In the genomic region with DNA sequence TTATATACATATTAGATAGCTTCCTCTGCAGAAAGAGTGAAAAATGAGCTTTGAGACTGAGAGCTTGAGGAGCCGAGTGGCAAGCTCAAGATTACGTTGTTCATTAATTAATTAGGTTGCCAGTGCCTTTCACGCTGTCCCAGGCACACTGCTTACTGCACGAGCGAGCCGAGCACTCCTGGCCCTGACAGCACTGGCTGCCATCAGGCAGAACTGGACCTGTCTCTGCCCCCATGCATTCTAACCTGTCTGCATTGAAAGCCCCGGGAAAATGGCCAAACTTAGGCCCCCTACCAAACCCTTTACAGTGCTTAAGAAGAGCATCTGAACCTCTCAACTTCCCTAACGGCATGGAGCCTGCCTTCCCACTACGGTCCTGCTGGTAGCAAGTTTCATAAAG, we compare ENCODE assay signal across 28 mouse cellular contexts. TPM values are rescaled to one million over a fixed set of nuclear protein-coding genes. Genes with fewer than 3 reads are reported as not detected.
DNase-seq lines count a peak whose midpoint lies in the region; ATAC-seq and TF ChIP-seq lines count a peak whose summit lies in the region.
"Had no signal": no experiment of that assay in that cellular context is flagged by ENCODE, and none has a peak within 500 bp of the region (broad histone marks: within the 10 kb centered on the region; RNA-seq: fewer than 3 reads in every experiment).

No protein-coding gene starts in this region.

- ATAC-seq in forebrain, embryonic 16.5 days = no peak
- ATAC-seq in hindbrain, embryonic 13.5 days (ENCODE audit: low FRiP score) = no peak
- ATAC-seq in hindbrain, embryonic 12.5 days (ENCODE audit: low FRiP score) = no peak
- no peak for ATAC-seq in midbrain, embryonic 14.5 days (ENCODE audit: low FRiP score, low TSS enrichment)
- no peak for ATAC-seq in midbrain, embryonic 16.5 days
- ATAC-seq in stomach, postnatal 0 days (ENCODE audit: low FRiP score, low TSS enrichment) = no peak

- TF ChIP-seq CTCF in stomach, postnatal 0 days (IDR thresholded peaks at IDR 0.05; ENCODE audit: low read depth) = 0 out of 2 replicates have a peak, but pooled peaks have one; percentile 1

- H3K27ac ChIP-seq in forebrain, embryonic 10.5 days = peak overlapping the region; percentile 12; the same call in 1 of the 2 replicates
- no peak overlapping the region for H3K27ac ChIP-seq in forebrain, embryonic 16.5 days (ENCODE audit: low read length)
- H3K27ac ChIP-seq in hindbrain, embryonic 13.5 days = no peak overlapping the region
- H3K27ac ChIP-seq in hindbrain, embryonic 12.5 days = no peak overlapping the region
- H3K27ac ChIP-seq in midbrain, embryonic 14.5 days (replicated peaks; ENCODE audit: low read depth, low read length) = no peak overlapping the region
- H3K27ac ChIP-seq in midbrain, embryonic 16.5 days (ENCODE audit: low read length) = no peak overlapping the region
- H3K27ac ChIP-seq in stomach, postnatal 0 days (replicated peaks) = no peak overlapping the region
- H3K27ac ChIP-seq: embryonic facial prominence, embryonic 12.5 days; kidney, embryonic 15.5 days; layer of hippocampus, adult 2 months; limb, embryonic 10.5 days; limb, embryonic 15.5 days; liver, embryonic 13.5 days; neural tube, embryonic 13.5 days had no signal

- H3K27me3 ChIP-seq in forebrain, embryonic 10.5 days (ENCODE audit: poor library complexity, severe bottlenecking) = no peaks in the 10 kb centered on the region
- H3K27me3 ChIP-seq in forebrain, embryonic 16.5 days (replicated peaks; ENCODE audit: control insufficient read depth, insufficient read depth, low read length) = no peaks in the 10 kb centered on the region
- H3K27me3 ChIP-seq in hindbrain, embryonic 13.5 days = no peaks in the 10 kb centered on the region
- H3K27me3 ChIP-seq in hindbrain, embryonic 12.5 days = no peaks in the 10 kb centered on the region; the same call in 1 of the 2 replicates
- H3K27me3 ChIP-seq in midbrain, embryonic 14.5 days (ENCODE audit: control insufficient read depth, insufficient read depth, low read length) = no peaks in the 10 kb centered on the region
- no peaks in the 10 kb centered on the region for H3K27me3 ChIP-seq in midbrain, embryonic 16.5 days (ENCODE audit: control insufficient read depth, insufficient read depth, low read depth, low read length)
- no peaks in the 10 kb centered on the region for H3K27me3 ChIP-seq in stomach, postnatal 0 days (ENCODE audit: control insufficient read depth, insufficient read depth, low read length)
- H3K27me3 ChIP-seq: CH12.LX; embryonic facial prominence, embryonic 12.5 days; kidney, embryonic 15.5 days; limb, embryonic 15.5 days; liver, embryonic 13.5 days; megakaryocyte, embryonic 14.5 days; neural tube, embryonic 13.5 days had no signal

- peaks cover 17% of the 10 kb centered on the region for H3K4me1 ChIP-seq in forebrain, embryonic 10.5 days
- peaks cover 3% of the 10 kb centered on the region for H3K4me1 ChIP-seq in forebrain, embryonic 16.5 days (replicated peaks; ENCODE audit: control insufficient read depth, insufficient read depth, low read length)
- H3K4me1 ChIP-seq in hindbrain, embryonic 13.5 days (replicated peaks) = peaks cover 9% of the 10 kb centered on the region
- H3K4me1 ChIP-seq in hindbrain, embryonic 12.5 days = no peaks in the 10 kb centered on the region
- no peaks in the 10 kb centered on the region for H3K4me1 ChIP-seq in midbrain, embryonic 14.5 days (ENCODE audit: control insufficient read depth, insufficient read depth, low read length)
- H3K4me1 ChIP-seq in midbrain, embryonic 16.5 days (ENCODE audit: control insufficient read depth, insufficient read depth, low read length) = peaks cover 3% of the 10 kb centered on the region; the same call in 1 of the 2 replicates
- H3K4me1 ChIP-seq in stomach, postnatal 0 days (replicated peaks; ENCODE audit: control insufficient read depth, insufficient read depth) = no peaks in the 10 kb centered on the region
- H3K4me1 ChIP-seq: embryonic facial prominence, embryonic 12.5 days; kidney, embryonic 15.5 days had no signal

- 65% methylated on average over 9 of the region's 9 CpGs for WGBS in forebrain, embryonic 10.5 days
- WGBS in forebrain, embryonic 16.5 days = 12% methylated on average over 9 of the region's 9 CpGs
- WGBS in hindbrain, embryonic 13.5 days = 30% methylated on average over 9 of the region's 9 CpGs
- WGBS in hindbrain, embryonic 12.5 days = 44% methylated on average over 9 of the region's 9 CpGs
- WGBS in midbrain, embryonic 14.5 days = 37% methylated on average over 9 of the region's 9 CpGs
- 35% methylated on average over 9 of the region's 9 CpGs for WGBS in midbrain, embryonic 16.5 days
- 47% methylated on average over 9 of the region's 9 CpGs for WGBS in stomach, postnatal 0 days

- no peak overlapping the region for H3K4me2 ChIP-seq in forebrain, embryonic 16.5 days (ENCODE audit: low read length)
- H3K4me2 ChIP-seq in hindbrain, embryonic 13.5 days = 0 out of 2 replicates have a peak overlapping the region, but pooled peaks have one; percentile 8
- H3K4me2 ChIP-seq in hindbrain, embryonic 12.5 days (replicated peaks) = no peak overlapping the region
- no peak overlapping the region for H3K4me2 ChIP-seq in midbrain, embryonic 14.5 days (ENCODE audit: low read length)
- H3K4me2 ChIP-seq in midbrain, embryonic 16.5 days (ENCODE audit: low read length) = no peak overlapping the region
- no peak overlapping the region for H3K4me2 ChIP-seq in stomach, postnatal 0 days (replicated peaks; ENCODE audit: low read depth)
- H3K4me2 ChIP-seq: embryonic facial prominence, embryonic 12.5 days; kidney, embryonic 15.5 days; limb, embryonic 15.5 days; liver, embryonic 13.5 days; neural tube, embryonic 13.5 days had no signal

- H3K9me3 ChIP-seq in forebrain, embryonic 10.5 days = no peaks in the 10 kb centered on the region
- no peaks in the 10 kb centered on the region for H3K9me3 ChIP-seq in forebrain, embryonic 16.5 days (ENCODE audit: control insufficient read depth, low read length)
- no peaks in the 10 kb centered on the region for H3K9me3 ChIP-seq in hindbrain, embryonic 13.5 days
- no peaks in the 10 kb centered on the region for H3K9me3 ChIP-seq in hindbrain, embryonic 12.5 days (replicated peaks)
- H3K9me3 ChIP-seq in midbrain, embryonic 14.5 days (ENCODE audit: control insufficient read depth, low read length) = no peaks in the 10 kb centered on the region
- no peaks in the 10 kb centered on the region for H3K9me3 ChIP-seq in midbrain, embryonic 16.5 days (replicated peaks; ENCODE audit: control insufficient read depth, low read length, poor library complexity, severe bottlenecking)
- H3K9me3 ChIP-seq in stomach, postnatal 0 days (ENCODE audit: control insufficient read depth, low read length) = no peaks in the 10 kb centered on the region
- H3K9me3 ChIP-seq: embryonic facial prominence, embryonic 12.5 days; kidney, embryonic 15.5 days; limb, embryonic 10.5 days; limb, embryonic 15.5 days; liver, embryonic 13.5 days; megakaryocyte, embryonic 14.5 days; neural tube, embryonic 13.5 days had no signal

- DNase-seq in forebrain, embryonic 10.5 days (ENCODE audit: extremely low spot score, low spot score) = no peak
- peak; percentile 11 for DNase-seq in midbrain, embryonic 14.5 days
- DNase-seq in stomach, postnatal 0 days (ENCODE audit: low spot score) = no peak
- no peak for DNase-seq in adrenal gland, postnatal 36 days
- DNase-seq: adrenal gland, postnatal 10 days; cerebellum, adult 11-12 months; cerebellum, adult 9-11 months; embryo, embryonic 11 days; heart, adult 18-20 months; heart, postnatal 14 days; kidney, adult 18-20 months; kidney, postnatal 36 days; liver, embryonic 13.5 days; lung, adult 18-20 months; lung, postnatal 4 days; right cerebral cortex, postnatal 14 days had no signal

- no peak overlapping the region for H3K4me3 ChIP-seq in forebrain, embryonic 10.5 days
- H3K4me3 ChIP-seq in forebrain, embryonic 16.5 days (replicated peaks; ENCODE audit: low read length) = no peak overlapping the region
- no peak overlapping the region for H3K4me3 ChIP-seq in hindbrain, embryonic 13.5 days
- H3K4me3 ChIP-seq in hindbrain, embryonic 12.5 days = no peak overlapping the region
- H3K4me3 ChIP-seq in midbrain, embryonic 14.5 days (replicated peaks; ENCODE audit: low read depth, low read length) = no peak overlapping the region
- no peak overlapping the region for H3K4me3 ChIP-seq in midbrain, embryonic 16.5 days (ENCODE audit: low read depth, low read length)
- H3K4me3 ChIP-seq in stomach, postnatal 0 days (ENCODE audit: low read depth, low read length) = no peak overlapping the region
- H3K4me3 ChIP-seq: embryonic facial prominence, embryonic 12.5 days; kidney, embryonic 15.5 days; layer of hippocampus, adult 2 months; limb, embryonic 10.5 days; limb, embryonic 15.5 days; liver, embryonic 13.5 days; megakaryocyte, embryonic 14.5 days; neural tube, embryonic 13.5 days had no signal

- no peak for TF ChIP-seq EP300 in stomach, postnatal 0 days (optimal IDR thresholded peaks at IDR 0.05)

- H3K9ac ChIP-seq in forebrain, embryonic 16.5 days (replicated peaks; ENCODE audit: low read depth, low read length) = no peak overlapping the region
- no peak overlapping the region for H3K9ac ChIP-seq in hindbrain, embryonic 13.5 days
- no peak overlapping the region for H3K9ac ChIP-seq in hindbrain, embryonic 12.5 days
- no peak overlapping the region for H3K9ac ChIP-seq in midbrain, embryonic 14.5 days (replicated peaks; ENCODE audit: low read length)
- no peak overlapping the region for H3K9ac ChIP-seq in midbrain, embryonic 16.5 days (ENCODE audit: low read depth, low read length)
- H3K9ac ChIP-seq in stomach, postnatal 0 days (ENCODE audit: low read length) = no peak overlapping the region
- H3K9ac ChIP-seq: embryonic facial prominence, embryonic 12.5 days; kidney, embryonic 15.5 days; limb, embryonic 15.5 days; liver, embryonic 13.5 days; neural tube, embryonic 13.5 days had no signal

- H3K36me3 ChIP-seq in forebrain, embryonic 10.5 days (replicated peaks) = no peaks in the 10 kb centered on the region
- no peaks in the 10 kb centered on the region for H3K36me3 ChIP-seq in forebrain, embryonic 16.5 days (ENCODE audit: control insufficient read depth, insufficient read depth)
- no peaks in the 10 kb centered on the region for H3K36me3 ChIP-seq in hindbrain, embryonic 13.5 days
- H3K36me3 ChIP-seq in hindbrain, embryonic 12.5 days = no peaks in the 10 kb centered on the region
- H3K36me3 ChIP-seq in midbrain, embryonic 14.5 days (ENCODE audit: control insufficient read depth, insufficient read depth, low read length) = no peaks in the 10 kb centered on the region
- no peaks in the 10 kb centered on the region for H3K36me3 ChIP-seq in midbrain, embryonic 16.5 days (ENCODE audit: control insufficient read depth, insufficient read depth, low read length)
- no peaks in the 10 kb centered on the region for H3K36me3 ChIP-seq in stomach, postnatal 0 days (ENCODE audit: control insufficient read depth, insufficient read depth, low read length)
- H3K36me3 ChIP-seq: embryonic facial prominence, embryonic 12.5 days; kidney, embryonic 15.5 days; limb, embryonic 10.5 days; limb, embryonic 15.5 days; liver, embryonic 13.5 days; neural tube, embryonic 13.5 days had no signal

RNA-seq across cellular contexts. Expression of a gene that starts 16.8 kb away (rescaled TPM):
- 13.4 and 14.4 TPM in 2 replicates for polyA plus RNA-seq in forebrain, embryonic 10.5 days (2016; fragmentation: Nextera tagmentation; extraction: Ambion mirVana)
- 23.3 and 24.2 TPM in 2 replicates for polyA plus RNA-seq in forebrain, embryonic 16.5 days (2015; fragmentation: Nextera tagmentation; extraction: Ambion mirVana)
- polyA plus RNA-seq in hindbrain, embryonic 13.5 days (2015; fragmentation: Nextera tagmentation; extraction: Ambion mirVana) = 19.0 and 20.0 TPM in 2 replicates
- 18.0 and 18.4 TPM in 2 replicates for polyA plus RNA-seq in hindbrain, embryonic 12.5 days (2016; fragmentation: Nextera tagmentation; extraction: Ambion mirVana)
- 17.9 and 26.2 TPM in 2 replicates for polyA plus RNA-seq in midbrain, embryonic 14.5 days (2014; fragmentation: Nextera tagmentation; extraction: Ambion mirVana)
- 27.4 and 28.6 TPM in 2 replicates for polyA plus RNA-seq in midbrain, embryonic 16.5 days (2015; fragmentation: Nextera tagmentation; extraction: Ambion mirVana)
- 4.8 and 4.9 TPM in 2 replicates for polyA plus RNA-seq in stomach, postnatal 0 days (2015; fragmentation: Nextera tagmentation; extraction: Ambion mirVana)
- total RNA-seq in adrenal gland, postnatal 36 days (2021) = 1 to 10 TPM; 7.2 to 8.4 TPM
